Mouse (Mus musculus) small intestine, adult 2 months (tissue): Measurements from ENCODE around the gene Diaph3. TPM values are rescaled to one million over a fixed set of nuclear protein-coding genes. Genes with fewer than 3 reads are reported as not detected.

Source experiments
- H3K27ac ChIP-seq: fragments of 200-500 bp; 2 replicates; pipeline ENCODE4 v1.5.1; 2012; ENCODE audit warnings: low read depth, low read length, control low read depth, inconsistent platforms; ENCODE audit not compliant: insufficient read depth
- H3K27me3 ChIP-seq: fragments of 200-500 bp; 2 replicates; pipeline ENCODE4 v1.6.1; 2012; ENCODE audit warnings: mild to moderate bottlenecking, moderate library complexity, low read length, inconsistent platforms; ENCODE audit not compliant: control insufficient read depth, insufficient read depth
- H3K36me3 ChIP-seq: fragments of 200-500 bp; 2 replicates; pipeline ENCODE4 v1.6.1; 2012; ENCODE audit warnings: mild to moderate bottlenecking, low read length, control low read depth, inconsistent platforms; ENCODE audit not compliant: control insufficient read depth, insufficient read depth
- H3K4me1 ChIP-seq: fragments of 200-500 bp; 2 replicates; pipeline ENCODE4 v1.6.1; 2012; ENCODE audit warnings: low read length, inconsistent platforms, mixed read lengths; ENCODE audit not compliant: control insufficient read depth, insufficient read depth, insufficient read length
- H3K4me3 ChIP-seq: fragments of 200-500 bp; 2 replicates; pipeline ENCODE4 v1.5.1; 2012; ENCODE audit warnings: low read depth, mild to moderate bottlenecking, control low read depth, inconsistent platforms, low read length, moderate library complexity
- CTCF ChIP-seq: fragments of 200-500 bp; IDR thresholded peaks from 2 replicates; pipeline ENCODE4 v1.5.1; 2012; ENCODE audit warnings: low read depth, mild to moderate bottlenecking, control low read depth, inconsistent platforms, low read length, moderate library complexity, mixed read lengths; ENCODE audit not compliant: insufficient replicate concordance, insufficient read length; ENCODE audit errors: extremely low read depth
- POLR2A ChIP-seq: fragments of 200-500 bp; IDR thresholded peaks from 2 replicates; pipeline ENCODE4 v1.6.1; 2012; ENCODE audit warnings: low read depth, mild to moderate bottlenecking, control low read depth, inconsistent platforms, low read length, moderate library complexity
- WGBS: fragments of 180-500 bp; shearing (Covaris S2); methylation state at CpG from one replicate; pipeline ENCODE4 v1.1.7; 2018; 5-methylcytosine and 5-hydroxymethylcytosine counted together
- polyA plus RNA-seq: library from polyadenylated mRNA; depleted of rRNA; stranded (reverse); fragments of >200 nt; gene quantifications from 2 replicates; pipeline ENCODE4 v1.2.3, GENCODE M21; 2012

The Diaph3 gene
- polyA plus RNA-seq, 1 experiment = 0.29 TPM

DNA sequence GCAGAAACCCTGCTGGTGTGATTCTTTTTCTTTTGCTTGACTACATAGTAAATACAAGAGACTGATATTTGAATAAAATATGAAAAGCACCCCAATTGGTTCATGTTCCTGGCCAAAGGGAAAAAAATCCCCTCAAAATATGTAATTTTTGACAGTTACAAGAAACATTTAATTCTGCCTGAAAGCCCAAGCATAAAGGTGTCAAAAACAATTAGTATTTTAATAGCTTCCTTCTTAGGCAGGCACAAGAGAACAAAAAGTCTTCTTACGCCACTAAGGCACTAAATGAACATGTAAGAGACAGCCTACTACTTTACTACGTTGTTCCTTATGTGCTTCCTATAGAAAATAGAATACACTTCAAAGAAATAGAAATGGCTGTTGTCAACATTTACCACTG, 376.7 kb downstream of the Diaph3 start:
- H3K27me3 ChIP-seq = no peaks in the 10 kb centered on the region
- no peak overlapping the region for H3K4me3 ChIP-seq
- TF ChIP-seq CTCF = no peak
- no peak for TF ChIP-seq POLR2A
- WGBS = 90% methylated on average over 2 of the region's 2 CpGs
- no peaks in the 10 kb centered on the region for H3K4me1 ChIP-seq
- no peak overlapping the region for H3K27ac ChIP-seq
- no peaks in the 10 kb centered on the region for H3K36me3 ChIP-seq

DNA sequence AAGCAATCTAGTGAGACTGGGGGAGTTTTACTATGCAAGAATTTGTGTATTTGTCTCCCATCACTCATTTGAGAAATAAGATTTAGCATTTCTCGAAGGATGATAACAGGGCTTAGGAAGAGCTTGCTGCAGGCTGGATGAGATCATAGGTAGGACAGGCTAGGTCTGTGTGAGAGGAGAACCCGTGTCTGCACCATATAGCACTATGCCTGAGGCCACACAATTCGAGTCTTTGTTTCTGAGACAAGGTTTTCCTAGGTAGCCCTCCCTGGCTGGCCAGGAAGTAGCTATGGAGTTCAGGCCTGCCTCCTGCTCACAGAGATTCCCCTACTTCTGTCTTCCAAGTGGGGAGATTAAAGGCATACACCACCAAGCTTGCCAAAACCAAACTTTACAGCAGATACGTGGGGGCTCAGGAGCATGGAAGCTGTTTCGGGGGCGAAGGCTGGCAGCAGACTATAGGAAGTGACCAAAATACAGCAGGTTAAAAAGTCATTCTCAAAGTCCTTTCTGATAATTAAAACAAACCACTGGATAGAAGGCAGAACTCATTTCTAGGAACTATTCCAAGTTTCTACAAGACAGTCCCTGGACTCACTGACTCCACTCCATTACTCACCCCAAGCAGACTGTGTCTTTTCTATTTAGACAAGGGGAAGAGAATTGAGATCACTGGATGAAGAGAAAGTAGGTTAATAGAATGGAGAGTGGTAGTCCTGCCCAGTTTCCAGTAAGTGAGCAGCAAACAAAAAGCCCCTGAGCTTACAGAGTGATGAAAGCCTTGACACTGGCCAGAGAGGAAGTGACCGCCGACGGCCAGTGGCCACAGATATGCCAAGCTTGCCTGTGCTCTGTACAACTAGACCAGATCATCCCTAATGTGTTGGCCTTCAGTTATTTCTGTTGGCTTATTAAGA, 383.2 kb downstream of the Diaph3 start:
- Histone ChIP-seq H3K27ac (no peak overlapping the region), H3K36me3 (no peaks in the 10 kb centered on the region), H3K27me3 (no peaks in the 10 kb centered on the region), H3K4me3 (no peak overlapping the region), H3K4me1 (no peaks in the 10 kb centered on the region)
- 80% methylated on average over 9 of the region's 9 CpGs for WGBS
- TF ChIP-seq CTCF (no peak), POLR2A (no peak)

DNA sequence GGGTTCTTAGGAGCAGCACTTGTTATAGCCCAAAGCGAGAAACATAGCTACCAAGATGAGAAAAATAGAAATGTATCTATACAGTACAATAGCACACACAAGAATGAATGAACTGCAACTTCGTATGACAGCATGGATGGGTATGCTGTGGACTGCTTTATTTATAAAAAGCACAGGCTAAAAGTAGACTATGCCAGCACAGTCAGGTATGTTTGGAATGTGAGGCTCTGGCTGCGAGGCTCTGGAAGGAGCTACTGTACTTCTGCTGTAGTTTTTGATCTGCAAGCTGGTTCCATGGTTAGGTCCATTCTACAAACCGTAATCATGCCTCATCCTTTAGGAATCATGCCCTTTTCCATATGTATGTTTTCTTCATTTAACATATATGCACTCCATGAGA, 383.9 kb downstream of the Diaph3 start:
- H3K4me1 ChIP-seq = no peaks in the 10 kb centered on the region
- no peak overlapping the region for H3K27ac ChIP-seq
- no peaks in the 10 kb centered on the region for H3K27me3 ChIP-seq
- no peak for TF ChIP-seq CTCF
- TF ChIP-seq POLR2A = no peak
- no peaks in the 10 kb centered on the region for H3K36me3 ChIP-seq
- no peak overlapping the region for H3K4me3 ChIP-seq
- 80% methylated on average over 4 of the region's 4 CpGs for WGBS

DNA sequence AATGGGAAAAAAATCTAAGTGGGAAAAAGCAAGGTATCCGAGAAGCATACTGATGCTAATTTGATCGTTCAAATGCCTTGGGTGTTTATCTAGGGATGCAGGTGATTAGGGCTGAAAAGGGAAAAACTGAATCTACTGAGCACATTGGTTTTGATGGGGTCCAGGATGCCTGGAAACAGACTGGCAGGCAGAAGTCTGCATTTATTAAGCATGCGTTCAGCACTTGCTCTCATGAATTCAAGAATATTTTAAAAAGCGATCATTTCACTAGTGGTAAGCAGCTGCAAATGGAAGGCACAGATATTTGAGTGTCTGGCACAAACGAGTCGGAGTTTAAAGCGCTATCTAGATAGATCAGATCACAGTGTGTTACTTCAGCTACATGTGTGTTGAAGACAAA, 390.7 kb downstream of the Diaph3 start:
- 90% methylated on average over 7 of the region's 7 CpGs for WGBS
- TF ChIP-seq CTCF (no peak), POLR2A (no peak)

DNA sequence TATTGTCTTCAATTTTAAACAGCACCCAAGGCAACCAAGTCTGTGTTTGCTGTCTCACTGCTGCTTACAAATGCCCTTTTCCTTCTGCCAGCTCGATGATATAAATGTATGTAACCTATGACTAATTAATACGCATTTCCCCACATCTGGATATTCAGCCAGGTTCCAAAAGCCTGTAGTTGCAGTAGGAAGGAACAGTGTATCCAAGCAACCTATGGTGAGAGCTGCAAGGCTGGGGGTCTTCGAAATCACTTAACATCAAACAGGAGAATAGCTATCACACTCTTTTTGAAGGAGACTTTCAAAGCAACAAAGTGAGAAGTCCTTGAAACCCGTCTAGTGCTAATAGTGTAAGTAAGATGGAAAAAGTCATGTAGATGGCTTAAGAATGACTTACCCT, 391.6 kb downstream of the Diaph3 start:
- 82% methylated on average over 4 of the region's 4 CpGs for WGBS
- H3K4me1 ChIP-seq = no peaks in the 10 kb centered on the region
- H3K27ac ChIP-seq = no peak overlapping the region
- TF ChIP-seq POLR2A (no peak), CTCF (no peak)
- H3K4me3 ChIP-seq = no peak overlapping the region
- no peaks in the 10 kb centered on the region for H3K36me3 ChIP-seq
- H3K27me3 ChIP-seq = no peaks in the 10 kb centered on the region

More for the DNA sequence above, 390.7 kb downstream of the Diaph3 start:
- H3K4me3 ChIP-seq = no peak overlapping the region
- no peak overlapping the region for H3K27ac ChIP-seq
- no peaks in the 10 kb centered on the region for H3K27me3 ChIP-seq
- no peaks in the 10 kb centered on the region for H3K36me3 ChIP-seq
- no peaks in the 10 kb centered on the region for H3K4me1 ChIP-seq

DNA sequence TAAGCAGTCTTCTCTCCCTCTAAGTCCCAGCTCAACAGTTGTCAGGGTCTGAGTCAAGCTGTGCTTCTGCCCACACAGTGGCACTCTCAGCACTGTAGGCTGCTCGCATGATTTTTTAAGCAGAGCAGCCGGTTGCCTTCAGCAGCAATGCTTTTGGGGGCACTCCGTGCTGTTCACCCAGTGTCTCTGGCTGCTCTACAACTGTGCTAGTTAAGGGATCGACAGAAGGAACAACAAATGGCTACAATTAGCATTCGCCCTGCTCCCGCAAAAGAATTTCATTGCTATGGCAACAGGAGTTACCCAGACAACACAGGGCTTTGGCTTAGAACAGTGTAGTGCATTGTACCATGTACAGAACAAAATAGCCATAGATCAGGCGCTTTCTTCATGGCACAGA, 392.2 kb downstream of the Diaph3 start:
- H3K27ac ChIP-seq = no peak overlapping the region
- no peaks in the 10 kb centered on the region for H3K36me3 ChIP-seq
- no peak for TF ChIP-seq CTCF
- TF ChIP-seq POLR2A = no peak
- no peaks in the 10 kb centered on the region for H3K4me1 ChIP-seq
- no peaks in the 10 kb centered on the region for H3K27me3 ChIP-seq
- 76% methylated on average over 7 of the region's 7 CpGs for WGBS
- H3K4me3 ChIP-seq = no peak overlapping the region

DNA sequence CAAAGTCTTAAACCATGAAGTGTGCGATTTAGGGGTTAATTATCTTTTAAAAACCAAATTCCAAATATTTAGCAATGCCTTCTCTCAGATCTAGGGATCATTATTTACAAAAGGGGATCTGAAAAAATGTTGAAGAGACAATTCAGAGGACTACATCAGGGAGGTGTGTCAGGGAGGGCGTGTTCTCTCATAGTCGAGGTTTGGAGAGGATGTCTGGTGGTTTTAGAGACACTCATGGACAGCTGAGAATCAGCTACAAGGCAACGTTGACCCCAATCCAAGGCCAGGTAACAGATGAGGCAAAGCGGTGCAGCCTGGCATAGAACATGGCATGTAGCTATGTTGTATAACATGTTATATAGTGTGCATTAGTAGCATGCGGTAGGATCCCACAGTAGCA, 396.5 kb downstream of the Diaph3 start:
- H3K4me3 ChIP-seq = no peak overlapping the region
- H3K27me3 ChIP-seq = no peaks in the 10 kb centered on the region
- no peaks in the 10 kb centered on the region for H3K36me3 ChIP-seq
- H3K27ac ChIP-seq = no peak overlapping the region
- H3K4me1 ChIP-seq = no peaks in the 10 kb centered on the region
- TF ChIP-seq POLR2A (no peak), CTCF (no peak)
- WGBS = 79% methylated on average over 6 of the region's 6 CpGs
